Mouse (Mus musculus) bone marrow, adult 2 months (tissue): ENCODE measurements at regions not wholly inside any gene's neighbourhood (a gene's known extent, or its start where the extent isn't known, plus 50 kb on each side); places are given as distances from the start of the nearest gene placed in this dataset.

Experiments used
- H3K27ac ChIP-seq: fragments of 200-500 bp; 2 replicates; pipeline ENCODE4 v1.5.1; 2012; ENCODE audit warnings: low read depth, mild to moderate bottlenecking, control low read depth, inconsistent platforms, low read length; ENCODE audit not compliant: control insufficient read depth, poor library complexity, insufficient read depth
- H3K4me1 ChIP-seq: fragments of 200-500 bp; 2 replicates; pipeline ENCODE4 v1.6.1; 2011; ENCODE audit warnings: low read length; ENCODE audit not compliant: control insufficient read depth, insufficient read depth
- H3K4me3 ChIP-seq: fragments of 200-500 bp; replicated peaks from 2 replicates; pipeline ENCODE3; 2011; ENCODE audit warnings: mild to moderate bottlenecking, low read depth, low read length, control low read depth; ENCODE audit not compliant: control insufficient read depth
- CTCF ChIP-seq: fragments of 200-500 bp; IDR thresholded peaks from 2 replicates; pipeline ENCODE4 v1.5.1; 2011; ENCODE audit warnings: low read length, control low read depth; ENCODE audit not compliant: control insufficient read depth, insufficient read depth
- POLR2A ChIP-seq: fragments of 200-500 bp; IDR thresholded peaks from 2 replicates; pipeline ENCODE4 v1.6.1; 2011; ENCODE audit warnings: low read depth, mild to moderate bottlenecking, control low read depth, low read length, borderline replicate concordance; ENCODE audit not compliant: control insufficient read depth
- WGBS: fragments of 180-500 bp; shearing (Covaris S2); methylation state at CpG from one replicate; pipeline ENCODE4 v1.1.7; 2018; 5-methylcytosine and 5-hydroxymethylcytosine counted together

GRCm38 (mm10) chr1:186358011-186358670, 241.0 kb upstream of the Lyplal1 start:
- no peak overlapping the region for H3K27ac ChIP-seq
- H3K4me1 ChIP-seq, result no peaks in the 10 kb centered on the region
- WGBS, result 72% methylated on average over 15 of the region's 15 CpGs
- H3K4me3 ChIP-seq, result no peak overlapping the region
- TF ChIP-seq CTCF, result no peak
- TF ChIP-seq POLR2A, result no peak

- TF ChIP-seq POLR2A (no peak), CTCF (no peak)
- H3K27ac ChIP-seq, result no peak overlapping the region
- 66% methylated on average over 6 of the region's 6 CpGs for WGBS
- no peak overlapping the region for H3K4me3 ChIP-seq
- H3K4me1 ChIP-seq, result no peaks in the 10 kb centered on the region
Observed at GRCm38 (mm10) chr1:186354742-186355141, 237.6 kb upstream of the Lyplal1 start.

DNA sequence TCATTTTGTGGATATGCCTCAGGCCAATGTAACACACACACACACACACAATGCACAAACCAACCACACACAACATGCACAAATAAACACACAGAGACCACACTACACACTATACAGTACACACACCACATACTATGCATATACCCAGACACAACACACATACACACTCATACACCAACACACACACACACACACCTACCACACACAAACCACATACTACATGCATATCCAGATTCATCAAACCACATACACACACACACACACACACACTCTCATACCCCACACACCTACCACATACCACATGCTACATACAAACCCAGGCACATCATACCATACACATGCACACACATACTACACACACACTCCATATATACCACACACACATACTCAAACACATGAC, 237.0 kb upstream of the Lyplal1 start:
- Histone ChIP-seq H3K27ac (no peak overlapping the region), H3K4me1 (no peaks in the 10 kb centered on the region), H3K4me3 (no peak overlapping the region)
- no peak for TF ChIP-seq CTCF
- TF ChIP-seq POLR2A, result no peak

DNA sequence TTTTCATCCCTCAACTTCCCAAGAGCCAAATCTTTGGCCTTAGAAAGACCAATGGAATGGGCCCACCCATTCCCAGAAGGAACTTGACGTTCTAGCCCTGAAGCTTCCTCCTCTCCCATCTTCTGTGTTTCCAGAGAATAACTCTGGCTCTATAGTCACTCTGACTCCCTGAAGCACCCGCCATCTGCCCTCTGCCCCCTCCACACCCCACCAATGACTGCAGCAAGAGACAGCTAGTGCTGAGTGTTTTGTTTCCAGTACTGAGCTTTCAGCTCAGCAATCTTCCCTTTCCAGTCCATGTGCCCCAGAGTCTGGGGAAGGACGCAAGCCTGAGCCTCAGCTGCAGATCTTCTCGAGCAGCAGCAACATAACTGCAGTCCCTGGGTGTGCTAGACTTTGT, 233.3 kb upstream of the Lyplal1 start:
- 69% methylated on average over 4 of the region's 4 CpGs for WGBS

GRCm38 (mm10) chr1:186349966-186350365, 232.9 kb upstream of the Lyplal1 start:
- Histone ChIP-seq H3K27ac (no peak overlapping the region), H3K4me1 (no peaks in the 10 kb centered on the region), H3K4me3 (no peak overlapping the region)
- TF ChIP-seq POLR2A, result no peak
- TF ChIP-seq CTCF, result no peak
- 56% methylated on average over 2 of the region's 2 CpGs for WGBS

More for the DNA sequence above, 233.3 kb upstream of the Lyplal1 start:
- no peak overlapping the region for H3K4me3 ChIP-seq
- no peak overlapping the region for H3K27ac ChIP-seq
- TF ChIP-seq CTCF (no peak), POLR2A (no peak)
- no peaks in the 10 kb centered on the region for H3K4me1 ChIP-seq

DNA sequence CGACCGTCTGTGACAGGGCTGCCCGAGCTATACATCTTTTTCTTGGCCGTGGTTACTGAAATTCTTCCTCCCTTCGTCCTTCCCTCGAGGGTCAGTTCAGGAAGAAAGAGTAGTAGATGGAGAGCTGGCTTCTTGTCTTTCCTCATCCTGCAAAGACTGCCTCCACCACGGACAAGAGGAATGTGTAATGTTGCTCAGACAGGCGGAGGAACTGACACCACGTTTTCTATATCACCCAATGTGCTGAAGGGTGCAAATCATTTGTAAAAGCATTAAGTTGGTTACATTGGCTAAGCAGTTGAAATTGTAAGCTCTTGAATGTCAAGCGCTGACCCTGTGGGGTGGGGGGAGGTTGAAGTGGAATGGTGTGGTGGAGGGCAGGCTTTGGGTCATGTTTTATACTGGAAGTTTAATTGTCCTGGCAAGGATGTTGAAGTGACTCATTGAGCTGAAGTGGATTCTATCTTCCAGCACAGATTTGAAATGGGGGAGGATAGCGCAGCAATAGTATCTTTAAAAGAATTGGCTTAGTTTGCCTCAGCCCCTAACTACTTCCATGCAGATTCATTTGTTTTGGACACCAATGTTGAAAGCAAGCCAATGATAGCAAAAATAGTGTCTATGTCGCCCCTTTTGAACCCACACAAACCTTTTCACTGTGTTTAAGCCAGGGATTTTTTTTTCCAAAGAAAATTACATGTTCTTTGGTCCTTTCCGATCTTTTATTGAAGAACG, 230.5 kb upstream of the Lyplal1 start:
- no peak overlapping the region for H3K4me3 ChIP-seq
- no peak overlapping the region for H3K27ac ChIP-seq
- 75% methylated on average over 14 of the region's 14 CpGs for WGBS
- H3K4me1 ChIP-seq, result no peaks in the 10 kb centered on the region
- TF ChIP-seq POLR2A, result no peak
- no peak for TF ChIP-seq CTCF

- no peak overlapping the region for H3K27ac ChIP-seq
- WGBS, result 68% methylated on average over 6 of the region's 6 CpGs
- no peaks in the 10 kb centered on the region for H3K4me1 ChIP-seq
- no peak overlapping the region for H3K4me3 ChIP-seq
- no peak for TF ChIP-seq POLR2A
- TF ChIP-seq CTCF, result no peak
Observed at GRCm38 (mm10) chr1:186345449-186345848, 228.3 kb upstream of the Lyplal1 start.

DNA sequence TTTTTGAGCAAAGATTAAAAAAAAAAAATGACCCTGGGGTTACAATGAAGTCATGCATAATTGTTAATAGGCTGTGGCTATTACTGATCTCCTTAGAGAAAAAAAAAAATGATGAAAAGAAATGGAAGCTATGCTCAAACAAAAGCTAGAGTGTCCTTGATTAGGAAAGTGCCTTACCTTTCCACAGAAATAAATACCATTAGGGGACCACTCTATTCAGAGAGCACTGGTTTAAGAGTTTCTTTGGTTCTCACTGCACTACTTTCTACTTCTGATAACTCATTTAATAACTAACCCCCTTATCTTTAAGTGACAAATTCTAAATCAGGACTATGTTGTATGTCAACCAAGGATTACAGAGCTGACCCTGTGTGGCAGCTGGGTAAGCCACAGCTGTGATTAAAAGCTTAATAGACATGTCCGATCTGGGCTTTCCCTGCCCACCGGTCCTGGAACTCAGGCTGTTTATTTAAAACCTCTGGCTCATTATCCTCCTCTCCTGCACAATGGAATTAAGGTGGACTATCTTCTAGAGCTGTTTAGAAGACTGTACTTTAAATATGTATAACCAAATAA, 225.9 kb upstream of the Lyplal1 start:
- Histone ChIP-seq H3K4me3 (no peak overlapping the region), H3K4me1 (no peaks in the 10 kb centered on the region), H3K27ac (no peak overlapping the region)
- no peak for TF ChIP-seq POLR2A
- TF ChIP-seq CTCF, result no peak
- 69% methylated on average over 2 of the region's 2 CpGs for WGBS
